7 mouse cellular contexts compared by ENCODE assay signal in the genomic region with DNA sequence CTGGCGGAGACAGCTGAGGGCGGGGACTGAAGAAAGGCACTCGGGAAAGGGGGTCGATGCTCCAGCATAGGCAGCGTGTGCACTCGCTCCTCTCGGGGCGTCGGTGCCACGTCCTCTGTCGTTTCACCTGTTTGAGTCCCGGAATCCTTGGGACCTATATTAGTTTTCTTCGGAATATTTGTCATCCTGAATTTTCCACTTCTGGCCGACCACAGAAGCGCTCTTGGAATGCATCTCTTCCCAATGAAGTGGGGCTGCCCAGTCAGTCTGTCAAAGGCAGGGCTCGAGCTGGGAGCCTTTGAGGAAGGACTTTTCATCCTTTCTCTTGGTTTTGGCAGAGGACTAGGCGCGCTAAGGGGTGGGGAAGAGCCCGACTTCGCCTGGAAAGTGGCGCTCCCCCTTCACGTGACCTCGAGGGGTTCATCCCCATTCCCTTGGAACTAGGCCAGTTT. TPM values are rescaled to one million over a fixed set of nuclear protein-coding genes. Genes with fewer than 3 reads are reported as not detected.
A peak's percentile ranks its signal among the peaks of the same experiment; 100 is the strongest.
DNase-seq lines count a peak whose midpoint lies in the region; ATAC-seq lines count a peak whose summit lies in the region.

No protein-coding gene starts in this region.

- peak overlapping the region; percentile 64 for H3K4me3 ChIP-seq in heart, embryonic 11.5 days (ENCODE audit: low read depth, low read length)
- H3K4me3 ChIP-seq in kidney, embryonic 16.5 days (ENCODE audit: low read length): peak overlapping the region; percentile 73
- peak overlapping the region; percentile 66 for H3K4me3 ChIP-seq in macrophage (ENCODE audit: inconsistent target)

- DNase-seq in ZHBTc4 (ENCODE audit: low read depth, low spot score): peak; percentile 37
- DNase-seq in embryo, embryonic 10.5 days (ENCODE audit: low spot score): peak; percentile 40
- DNase-seq in testis, postnatal 14 days (ENCODE audit: low spot score): peak; percentile 16

- H3K27ac ChIP-seq in heart, embryonic 11.5 days (ENCODE audit: low read depth, low read length): no peak overlapping the region
- H3K27ac ChIP-seq in kidney, embryonic 16.5 days (ENCODE audit: low read length): no peak overlapping the region
- peak overlapping the region; percentile 71; the same call in 1 of the 2 replicates for H3K27ac ChIP-seq in macrophage

- H3K9me3 ChIP-seq in heart, embryonic 11.5 days (replicated peaks; ENCODE audit: control insufficient read depth, low read length): no peaks in the 10 kb centered on the region
- H3K9me3 ChIP-seq in kidney, embryonic 16.5 days (ENCODE audit: low read length): no peaks in the 10 kb centered on the region

- no peak for ATAC-seq in heart, embryonic 11.5 days (replicated peaks; ENCODE audit: insufficient number of reproducible peaks, low FRiP score, low TSS enrichment)
- ATAC-seq in kidney, embryonic 16.5 days (ENCODE audit: low FRiP score, low TSS enrichment): no peak
- no peak for ATAC-seq in erythroblast, adult 5-6 weeks (replicated peaks; ENCODE audit: low FRiP score, poor library complexity, severe bottlenecking)

- no peaks in the 10 kb centered on the region for H3K36me3 ChIP-seq in heart, embryonic 11.5 days (ENCODE audit: control insufficient read depth, insufficient read depth, low read length)
- H3K36me3 ChIP-seq in kidney, embryonic 16.5 days (ENCODE audit: insufficient read depth, low read length): no peaks in the 10 kb centered on the region
- H3K36me3 ChIP-seq in macrophage (ENCODE audit: inconsistent target): no peaks in the 10 kb centered on the region

- 4% methylated on average over 23 of the region's 23 CpGs for WGBS in heart, embryonic 11.5 days (ENCODE audit: insufficient replicate concordance)
- WGBS in kidney, embryonic 16.5 days: 2% methylated on average over 23 of the region's 23 CpGs
- WGBS in macrophage (ENCODE audit: missing documents): 35% methylated on average over 23 of the region's 23 CpGs

- peaks cover 9% of the 10 kb centered on the region for H3K27me3 ChIP-seq in heart, embryonic 11.5 days (ENCODE audit: control insufficient read depth, insufficient read depth, low read length)
- peaks cover 9% of the 10 kb centered on the region for H3K27me3 ChIP-seq in kidney, embryonic 16.5 days (ENCODE audit: insufficient read depth, low read length)

- no peaks in the 10 kb centered on the region for H3K79me2 ChIP-seq in macrophage (ENCODE audit: inconsistent target)

- peaks cover 2% of the 10 kb centered on the region for H3K4me1 ChIP-seq in heart, embryonic 11.5 days (ENCODE audit: control insufficient read depth, insufficient read depth, low read length)
- H3K4me1 ChIP-seq in kidney, embryonic 16.5 days (ENCODE audit: insufficient read depth, low read length): peaks cover 34% of the 10 kb centered on the region

- peak overlapping the region; percentile 78 for H3K9ac ChIP-seq in heart, embryonic 11.5 days (ENCODE audit: low read depth, low read length)
- peak overlapping the region; percentile 78 for H3K9ac ChIP-seq in kidney, embryonic 16.5 days (replicated peaks; ENCODE audit: low read length)

- H3K4me2 ChIP-seq in heart, embryonic 11.5 days: peak overlapping the region; percentile 96
- peak overlapping the region; percentile 96 for H3K4me2 ChIP-seq in kidney, embryonic 16.5 days (replicated peaks; ENCODE audit: low read depth, low read length)

RNA-seq across cellular contexts. Expression of a gene that starts 1.6 kb away (rescaled TPM):
- polyA plus RNA-seq in heart, embryonic 11.5 days (2014; fragmentation: Nextera tagmentation; extraction: Ambion mirVana): 3.3 and 4.0 TPM in 2 replicates
- polyA plus RNA-seq in kidney, embryonic 16.5 days (2015; fragmentation: Nextera tagmentation; extraction: Ambion mirVana): 3.3 and 3.8 TPM in 2 replicates
- 1 to 10 TPM in 18 of 26 experiments, under 1 TPM in 8; 0.33 to 6.5 (median 1.2) TPM for total RNA-seq in macrophage (2018; cell fraction: chromatin; rRNA removed)
- 1 to 10 TPM; 1.3 to 6.0 (median 3.2) TPM for total RNA-seq in macrophage (2018; cell fraction: cytosol; rRNA removed)
- 1 to 10 TPM in 25 of 26 experiments, under 1 TPM in 1; 0.86 to 8.3 (median 2.0) TPM for total RNA-seq in macrophage (2018; cell fraction: nucleus; rRNA removed)
- 1.0 to 2.0 TPM (median 1.3 TPM) in 3 replicates for polyA plus RNA-seq in macrophage (2018)
- total RNA-seq in erythroblast, adult 5-6 weeks (2015; ENCODE audit: low replicate concordance): 5.0 and 10.7 TPM in 2 replicates
- total RNA-seq in erythroblast, adult 5-6 weeks (2017; ENCODE audit: low replicate concordance): 3.1 and 4.0 TPM in 2 replicates
